Mouse (Mus musculus) liver, adult 2 months (tissue): Measurements from ENCODE around the gene Cdhr3.

Experiments used
- CTCF ChIP-seq: fragments of 200-500 bp; IDR thresholded peaks from 2 replicates; pipeline ENCODE4 v1.5.1; 2011; ENCODE audit warnings: low read depth, low read length, control low read depth
- POLR2A ChIP-seq: fragments of 200-500 bp; IDR thresholded peaks from 2 replicates; pipeline ENCODE4 v1.6.1; 2011; ENCODE audit warnings: low read length, control low read depth; ENCODE audit not compliant: insufficient read depth; ENCODE audit errors: extremely low read depth

DNA sequence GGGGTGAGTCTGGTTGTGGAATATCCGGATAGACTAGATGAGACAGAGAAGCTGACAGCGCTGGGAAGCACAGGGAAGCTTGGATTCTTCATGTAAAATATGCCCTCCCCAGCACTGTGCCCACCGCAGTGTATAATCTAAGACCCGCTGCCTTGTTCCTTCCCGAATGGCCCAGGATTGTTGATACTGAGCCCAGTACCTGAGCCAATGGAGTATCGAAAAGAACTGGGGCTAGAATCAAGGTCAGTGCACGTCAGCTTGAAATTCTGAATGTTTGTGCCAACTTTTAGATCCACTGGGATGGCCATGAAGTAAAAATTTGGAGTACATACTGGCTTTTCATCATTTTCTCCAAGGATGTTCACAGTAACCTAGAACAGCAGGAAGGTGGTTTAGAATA is 46.2 kb downstream of the Cdhr3 start:
- TF ChIP-seq POLR2A (no peak), CTCF (no peak)
